Mouse (Mus musculus) lung, postnatal 0 days (tissue): Measurements from ENCODE around the gene Wdr26.

Experiments
- CTCF ChIP-seq: IDR thresholded peaks from 2 replicates; pipeline ENCODE4 v1.5.1; 2016; ENCODE audit warnings: antibody characterized with exemption, mild to moderate bottlenecking
- EP300 ChIP-seq: IDR thresholded peaks from 2 replicates; pipeline ENCODE4 v1.6.1; 2016; ENCODE audit warnings: antibody characterized with exemption, mild to moderate bottlenecking, control low read depth

DNA sequence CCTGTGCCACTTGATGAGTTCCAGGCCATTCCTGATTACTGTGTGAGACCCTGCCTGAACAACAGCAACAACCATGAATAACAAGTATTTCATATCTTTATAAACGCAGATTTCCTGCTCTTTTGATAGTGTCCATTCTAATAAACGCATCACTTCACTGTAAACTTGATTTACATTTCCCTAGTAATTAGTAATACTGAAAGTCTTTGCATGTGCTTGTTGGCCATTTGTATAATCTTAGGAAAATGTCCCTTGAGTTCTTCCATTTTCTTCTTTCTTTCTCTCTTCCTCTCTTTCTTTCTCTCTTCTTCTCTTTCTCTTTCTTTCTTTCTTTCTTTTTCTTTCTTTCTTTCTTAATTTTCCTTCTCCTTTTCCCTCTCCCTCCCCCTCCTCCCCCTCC lies 65.6 kb downstream of the Wdr26 start:
- no peak for TF ChIP-seq CTCF
- TF ChIP-seq EP300, result no peak
